Mouse (Mus musculus) midbrain, embryonic 11.5 days (tissue): ENCODE results near the gene Dlg2. TPM values are rescaled to one million over a fixed set of nuclear protein-coding genes. Genes with fewer than 3 reads are reported as not detected.

Experiments
- ATAC-seq: fragments of 200-750 bp; cut with Nextera tagmentation; 2 replicates; pipeline ENCODE4 v1.8.0; 2017; ENCODE audit warnings: moderate TSS enrichment, moderate library complexity; ENCODE audit not compliant: low FRiP score
- DNase-seq: peaks from one replicate; pipeline ENCODE4 v3.0.0; 2015; ENCODE audit warnings: low spot score; ENCODE audit errors: missing footprints
- H3K27ac ChIP-seq: fragments of 300-500 bp; sonication (generic); 2 replicates; pipeline ENCODE4 v1.5.1; 2014; ENCODE audit warnings: low read depth, low read length
- H3K27me3 ChIP-seq: fragments of 300-500 bp; sonication (generic); 2 replicates; pipeline ENCODE4 v1.6.1; 2014; ENCODE audit warnings: mild to moderate bottlenecking, low read length, moderate library complexity, mixed read lengths; ENCODE audit not compliant: control insufficient read depth, insufficient read depth
- H3K36me3 ChIP-seq: fragments of 300-500 bp; sonication (generic); 2 replicates; pipeline ENCODE4 v1.6.1; 2014; ENCODE audit warnings: mild to moderate bottlenecking, low read length, moderate library complexity, mixed read lengths; ENCODE audit not compliant: control insufficient read depth, insufficient read depth
- H3K4me1 ChIP-seq: fragments of 300-500 bp; sonication (generic); 2 replicates; pipeline ENCODE4 v1.6.1; 2014; ENCODE audit warnings: low read length; ENCODE audit not compliant: control insufficient read depth, insufficient read depth
- H3K4me2 ChIP-seq: fragments of 300-500 bp; sonication (generic); 2 replicates; pipeline ENCODE4 v1.6.1; 2014; ENCODE audit warnings: mild to moderate bottlenecking, moderate library complexity
- H3K4me3 ChIP-seq: fragments of 300-500 bp; sonication (generic); 2 replicates; pipeline ENCODE4 v1.5.1; 2014; ENCODE audit warnings: low read depth, low read length
- H3K9ac ChIP-seq: fragments of 300-500 bp; sonication (generic); 2 replicates; pipeline ENCODE4 v1.6.1; 2014; ENCODE audit warnings: low read length
- H3K9me3 ChIP-seq: fragments of 300-500 bp; sonication (generic); 2 replicates; pipeline ENCODE4 v1.6.1; 2016; ENCODE audit warnings: low read length; ENCODE audit not compliant: control insufficient read depth
- WGBS: fragments of 180-500 bp; shearing (Covaris S2); extraction: QIAGEN DNeasy Blood & Tissue Kit; methylation state at CpG from one replicate; pipeline ENCODE4 v1.1.7; 2014; 5-methylcytosine and 5-hydroxymethylcytosine counted together
- polyA plus RNA-seq: library from polyadenylated mRNA; unstranded; fragments of >200 nt; fragmentation: Nextera tagmentation; extraction: Ambion mirVana; gene quantifications from 2 replicates; pipeline ENCODE4 v1.2.1, GENCODE M21; 2014

Dlg2 gene
- polyA plus RNA-seq, 1 experiment from 2014 or later = 1.8 TPM

DNA sequence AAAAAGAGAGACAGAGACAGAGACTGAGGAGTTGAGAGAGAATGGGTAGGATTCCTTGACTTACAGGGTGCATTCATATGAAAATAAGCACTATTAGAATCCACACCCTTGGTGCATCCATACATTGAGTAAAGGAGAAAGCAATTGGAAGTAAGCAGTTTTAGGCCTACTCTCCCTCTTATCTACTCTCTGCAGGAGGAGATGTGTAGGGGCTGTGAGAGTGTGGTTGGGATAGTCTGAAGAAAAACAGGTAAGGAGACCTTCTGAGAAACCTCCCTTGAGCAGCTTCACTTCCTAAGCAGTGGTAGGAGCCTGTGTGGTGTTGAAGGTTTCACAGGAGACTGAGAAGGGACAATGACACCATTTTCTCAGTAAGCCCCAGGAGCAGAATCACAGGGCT lies 868.6 kb downstream of the Dlg2 start:
- Histone ChIP-seq H3K4me3 (no peak overlapping the region), H3K4me1 (no peaks in the 10 kb centered on the region), H3K4me2 (no peak overlapping the region), H3K27ac (no peak overlapping the region), H3K9me3 (no peaks in the 10 kb centered on the region), H3K27me3 (no peaks in the 10 kb centered on the region), H3K9ac (no peak overlapping the region), H3K36me3 (no peaks in the 10 kb centered on the region)
- DNase-seq (no peak), ATAC-seq (no peak)

DNA sequence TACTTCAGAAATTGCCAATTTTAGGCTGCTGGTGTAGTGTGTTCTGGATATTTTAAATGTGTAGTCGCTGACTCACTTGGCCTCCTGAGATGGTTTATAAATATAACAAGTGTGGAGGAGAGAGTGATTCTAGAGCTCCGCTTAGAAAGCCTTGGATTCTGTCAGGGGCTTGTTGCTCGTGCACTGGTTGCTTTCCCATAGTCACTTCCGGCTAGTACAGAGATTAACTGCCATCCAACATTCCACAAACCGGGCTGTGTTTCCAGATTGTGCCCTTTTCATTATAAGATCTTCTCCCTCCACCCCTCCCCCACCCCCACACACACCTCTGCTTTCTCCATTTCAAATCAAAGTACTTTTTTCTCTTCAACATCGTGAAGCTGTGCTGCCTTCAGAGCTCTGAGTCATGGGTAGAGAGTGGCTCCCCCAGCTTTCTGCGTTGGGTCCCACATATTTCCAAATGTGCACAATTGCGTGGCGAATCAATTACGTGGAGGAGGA lies 893.4 kb downstream of the Dlg2 start:
- 64% methylated on average over 10 of the region's 10 CpGs for WGBS
- Histone ChIP-seq H3K4me3 (no peak overlapping the region), H3K9ac (no peak overlapping the region), H3K27ac (no peak overlapping the region), H3K4me2 (no peak overlapping the region), H3K27me3 (no peaks in the 10 kb centered on the region), H3K9me3 (no peaks in the 10 kb centered on the region), H3K36me3 (no peaks in the 10 kb centered on the region), H3K4me1 (no peaks in the 10 kb centered on the region)
- ATAC-seq (no peak), DNase-seq (no peak)

DNA sequence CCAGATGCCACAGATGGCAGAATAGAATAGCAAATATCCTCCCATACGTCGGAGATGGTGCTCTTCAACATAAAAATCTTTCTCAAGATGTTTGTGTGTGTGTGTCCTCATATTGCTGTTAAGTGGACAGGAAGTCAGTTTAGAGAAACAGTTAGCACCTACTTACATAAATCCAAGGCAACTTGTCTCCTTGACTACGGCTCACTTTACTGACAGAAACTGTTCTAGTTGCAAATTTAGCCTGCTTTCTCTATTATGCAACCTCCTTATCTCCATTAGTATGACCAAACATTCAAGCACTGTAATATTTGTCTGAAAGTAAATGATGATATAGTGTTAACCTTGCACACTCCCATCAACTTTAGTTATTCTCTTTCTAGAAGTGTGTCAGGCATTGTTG lies 905.8 kb downstream of the Dlg2 start:
- H3K9me3 ChIP-seq = no peaks in the 10 kb centered on the region
- 78% methylated on average over 3 of the region's 3 CpGs for WGBS
- H3K4me1 ChIP-seq = no peaks in the 10 kb centered on the region
- H3K27me3 ChIP-seq = no peaks in the 10 kb centered on the region
- no peak overlapping the region for H3K27ac ChIP-seq
- no peaks in the 10 kb centered on the region for H3K36me3 ChIP-seq
- DNase-seq (no peak), ATAC-seq (no peak)
- H3K4me2 ChIP-seq = no peak overlapping the region
- no peak overlapping the region for H3K9ac ChIP-seq
- no peak overlapping the region for H3K4me3 ChIP-seq

DNA sequence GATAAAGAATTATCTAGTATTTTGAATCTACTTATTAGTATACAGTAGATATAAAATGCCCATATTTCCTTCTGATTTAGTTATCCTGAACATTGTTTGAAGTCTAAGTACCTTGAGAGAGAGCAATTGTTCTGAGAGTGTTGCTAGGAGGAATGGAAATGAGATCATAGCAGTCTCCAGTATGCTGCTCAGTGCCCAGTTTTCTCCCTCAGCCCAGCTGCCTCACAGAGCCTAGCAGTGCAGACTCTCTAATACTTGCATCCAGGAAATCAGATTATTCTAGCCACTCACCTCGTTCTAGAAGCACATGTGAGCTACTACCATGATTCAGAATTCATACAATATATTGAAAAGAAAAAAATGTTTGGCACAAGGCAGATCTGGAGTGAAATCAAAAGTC lies 907.4 kb downstream of the Dlg2 start:
- ATAC-seq = no peak; the same call in 1 of the 2 replicates
- no peaks in the 10 kb centered on the region for H3K27me3 ChIP-seq
- DNase-seq = no peak
- H3K4me2 ChIP-seq = no peak overlapping the region
- no peaks in the 10 kb centered on the region for H3K4me1 ChIP-seq
- H3K4me3 ChIP-seq = no peak overlapping the region
- no peaks in the 10 kb centered on the region for H3K36me3 ChIP-seq
- no peak overlapping the region for H3K9ac ChIP-seq
- H3K9me3 ChIP-seq = no peaks in the 10 kb centered on the region
- whole genome bisulfite sequencing = 50% methylated on average over 1 of the region's 1 CpGs
- no peak overlapping the region for H3K27ac ChIP-seq

DNA sequence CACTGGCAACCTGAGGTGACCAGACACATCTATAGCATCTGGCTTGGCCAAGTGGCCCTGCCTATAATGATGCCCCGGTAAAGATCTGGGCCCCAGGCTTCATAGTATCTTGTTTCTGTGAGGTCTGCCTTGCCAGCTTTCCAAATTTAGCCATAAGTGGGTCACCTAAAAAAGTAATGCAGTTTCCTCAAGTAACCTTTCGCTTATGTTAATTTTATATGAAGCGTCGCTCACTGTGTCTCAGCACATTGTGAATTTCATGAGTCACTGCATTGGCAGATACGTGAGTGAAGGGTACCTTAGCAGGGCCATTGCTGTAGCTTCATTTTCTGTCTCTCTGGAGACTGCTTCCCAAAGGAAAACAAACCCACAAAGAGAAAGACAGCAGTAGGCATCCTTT lies 912.8 kb downstream of the Dlg2 start:
- Histone ChIP-seq H3K9me3 (no peaks in the 10 kb centered on the region), H3K4me1 (no peaks in the 10 kb centered on the region), H3K36me3 (no peaks in the 10 kb centered on the region), H3K4me2 (no peak overlapping the region), H3K27ac (no peak overlapping the region), H3K9ac (no peak overlapping the region), H3K4me3 (no peak overlapping the region), H3K27me3 (no peaks in the 10 kb centered on the region)
- 75% methylated on average over 5 of the region's 5 CpGs for WGBS
- ATAC-seq (no peak), DNase-seq (no peak)

DNA sequence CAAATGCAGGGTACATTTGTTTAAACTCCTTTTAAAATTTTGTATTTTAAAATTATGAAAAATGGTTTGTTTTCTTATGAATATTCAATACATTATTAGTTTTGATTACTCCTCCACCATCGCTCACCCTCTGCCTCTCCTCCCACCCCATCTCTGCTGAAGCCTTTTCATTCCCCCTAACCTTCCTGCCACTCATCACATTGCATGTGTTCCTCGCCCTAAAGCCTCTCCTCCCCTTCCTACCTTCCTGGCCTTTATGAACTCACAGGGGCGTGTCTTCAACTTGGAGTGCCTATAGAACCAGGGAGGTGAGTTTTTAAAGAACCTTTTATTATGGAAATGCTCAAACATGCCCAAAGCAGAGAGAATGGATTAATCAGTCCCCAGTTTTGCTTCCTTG lies 921.4 kb downstream of the Dlg2 start:
- Histone ChIP-seq H3K4me2 (no peak overlapping the region), H3K9ac (no peak overlapping the region), H3K36me3 (no peaks in the 10 kb centered on the region), H3K27ac (no peak overlapping the region), H3K27me3 (no peaks in the 10 kb centered on the region), H3K4me1 (no peaks in the 10 kb centered on the region), H3K4me3 (no peak overlapping the region), H3K9me3 (no peaks in the 10 kb centered on the region)
- DNase-seq = no peak
- ATAC-seq = peak; percentile 54; the same call in 1 of the 2 replicates
- WGBS = 26% methylated on average over 3 of the region's 3 CpGs

DNA sequence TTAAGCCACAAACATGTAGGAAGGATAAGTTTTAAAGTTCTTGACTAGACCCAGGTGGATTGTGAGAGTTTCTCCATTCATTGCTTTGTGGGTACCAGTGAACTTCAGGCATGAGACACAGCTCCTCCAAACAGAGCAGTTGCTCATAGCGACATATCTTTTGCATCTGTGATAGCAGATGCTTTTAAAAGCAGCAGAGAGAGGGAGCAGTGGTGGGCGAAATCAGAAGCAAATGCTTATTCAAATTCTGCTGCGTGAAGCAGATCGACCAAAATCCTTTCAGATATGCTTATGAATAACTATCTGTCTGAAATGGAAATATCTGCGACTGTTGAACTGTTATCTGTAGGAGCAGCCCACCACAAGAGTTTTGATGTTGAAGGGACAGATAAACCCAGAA lies 935.6 kb downstream of the Dlg2 start:
- WGBS = 85% methylated on average over 5 of the region's 5 CpGs
- no peak overlapping the region for H3K4me3 ChIP-seq
- H3K9me3 ChIP-seq = no peaks in the 10 kb centered on the region
- H3K9ac ChIP-seq = no peak overlapping the region
- no peak overlapping the region for H3K27ac ChIP-seq
- no peak overlapping the region for H3K4me2 ChIP-seq
- H3K4me1 ChIP-seq = no peaks in the 10 kb centered on the region
- H3K27me3 ChIP-seq = no peaks in the 10 kb centered on the region
- no peak for ATAC-seq
- no peaks in the 10 kb centered on the region for H3K36me3 ChIP-seq
- no peak for DNase-seq

DNA sequence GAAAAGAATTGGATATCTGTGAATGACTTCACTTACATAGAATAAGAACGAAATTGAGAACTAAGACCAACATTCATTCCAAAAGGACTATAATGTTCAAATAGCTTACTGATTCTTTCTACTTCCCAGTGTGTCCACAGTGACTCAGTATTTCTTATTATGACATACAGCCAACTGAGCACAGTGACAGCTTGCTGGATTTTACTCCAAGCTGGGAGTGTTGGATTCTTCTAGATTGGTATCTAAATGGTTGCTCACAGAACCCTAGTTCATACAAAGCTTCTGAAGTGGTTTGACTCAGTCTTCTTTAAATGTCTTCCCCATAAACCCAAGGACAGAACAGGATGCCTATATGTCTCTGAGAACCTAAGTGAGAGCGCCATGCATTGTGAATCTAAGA lies 937.7 kb downstream of the Dlg2 start:
- H3K27ac ChIP-seq = no peak overlapping the region
- no peaks in the 10 kb centered on the region for H3K4me1 ChIP-seq
- no peak overlapping the region for H3K9ac ChIP-seq
- DNase-seq (no peak), ATAC-seq (no peak)
- no peak overlapping the region for H3K4me2 ChIP-seq
- 82% methylated on average over 2 of the region's 2 CpGs for WGBS
- no peaks in the 10 kb centered on the region for H3K27me3 ChIP-seq
- no peaks in the 10 kb centered on the region for H3K9me3 ChIP-seq
- H3K4me3 ChIP-seq = no peak overlapping the region
- no peaks in the 10 kb centered on the region for H3K36me3 ChIP-seq

DNA sequence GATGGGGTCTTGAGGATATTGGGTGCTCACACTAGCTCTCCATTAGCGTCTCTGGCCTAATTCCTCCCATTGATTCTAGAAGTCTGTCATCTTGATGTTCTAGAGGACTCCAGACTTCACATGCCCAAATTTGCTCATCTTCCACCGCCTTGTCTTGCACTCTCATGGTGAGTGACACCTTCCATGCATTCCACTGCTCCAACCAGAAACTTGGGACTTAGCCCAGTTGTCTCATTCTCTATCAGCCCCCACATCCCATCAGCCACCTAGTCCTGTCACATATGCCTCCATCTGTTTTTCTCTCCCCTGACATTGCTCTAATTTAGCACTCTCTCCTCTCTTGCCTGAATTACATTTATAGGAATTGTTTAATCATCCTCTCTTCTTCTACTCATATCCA lies 938.3 kb downstream of the Dlg2 start:
- no peaks in the 10 kb centered on the region for H3K9me3 ChIP-seq
- H3K9ac ChIP-seq = no peak overlapping the region
- no peak for DNase-seq
- H3K27ac ChIP-seq = no peak overlapping the region
- no peaks in the 10 kb centered on the region for H3K36me3 ChIP-seq
- no peaks in the 10 kb centered on the region for H3K27me3 ChIP-seq
- no peak for ATAC-seq
- H3K4me2 ChIP-seq = no peak overlapping the region
- no peaks in the 10 kb centered on the region for H3K4me1 ChIP-seq
- 88% methylated on average over 2 of the region's 2 CpGs for WGBS
- H3K4me3 ChIP-seq = no peak overlapping the region

DNA sequence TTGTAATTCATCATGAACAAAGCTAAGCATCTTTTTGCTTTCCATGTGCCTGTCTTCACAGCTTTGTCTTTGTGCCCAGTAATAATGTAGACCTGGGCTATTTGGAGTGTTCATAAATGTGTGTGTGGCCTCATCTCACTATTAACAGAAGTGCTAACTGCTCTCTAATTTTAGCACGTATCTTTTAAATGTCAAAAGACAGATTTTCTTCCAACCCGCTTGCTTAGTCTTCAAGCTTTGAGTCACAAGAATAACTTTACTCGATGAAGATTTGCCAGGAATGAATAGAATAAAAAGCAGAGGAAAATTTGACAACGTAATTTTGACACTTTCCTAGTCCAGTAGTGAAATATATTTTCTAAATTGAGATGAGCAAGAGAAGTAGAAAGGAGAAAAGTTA lies 943.7 kb downstream of the Dlg2 start:
- DNase-seq = no peak
- no peak overlapping the region for H3K4me2 ChIP-seq
- no peak overlapping the region for H3K9ac ChIP-seq
- no peaks in the 10 kb centered on the region for H3K4me1 ChIP-seq
- no peaks in the 10 kb centered on the region for H3K27me3 ChIP-seq
- no peak overlapping the region for H3K27ac ChIP-seq
- ATAC-seq = no peak
- no peak overlapping the region for H3K4me3 ChIP-seq
- H3K9me3 ChIP-seq = no peaks in the 10 kb centered on the region
- H3K36me3 ChIP-seq = no peaks in the 10 kb centered on the region
- 82% methylated on average over 4 of the region's 4 CpGs for whole genome bisulfite sequencing
